Mouse (Mus musculus): ENCODE data around the gene Rnf103. TPM values are rescaled to one million over a fixed set of nuclear protein-coding genes. Genes with fewer than 3 reads are reported as not detected.
"Not testable (repeated sequence)": the region's sequence is repeated elsewhere in the genome, so short reads cannot be mapped to it uniquely, and the experiment has no call there.

Gene Rnf103
- total and polyA plus RNA-seq, 3 experiments: 4.2 to 7.0 (median 6.0) TPM

GRCm38 (mm10) chr6:71452792-71453191, 40.9 kb upstream of the Rnf103 start:
- Histone ChIP-seq H3K9ac (ENCODE audit: insufficient read depth, low read depth) (no peak overlapping the region), H3K79me2 (replicated peaks; ENCODE audit: control insufficient read depth, extremely low read depth, insufficient read depth, poor library complexity, severe bottlenecking) (no peaks in the 10 kb centered on the region), H3K9me3 (replicated peaks; ENCODE audit: low read length) (peaks cover 3% of the 10 kb centered on the region), H3K4me1 (ENCODE audit: control insufficient read depth in 1 of 2, insufficient read depth in 2 of 2) (peaks cover 0 to 13% of the 10 kb centered on the region in 2 experiments; a peak in 2 of 4 replicates), H3K4me3 (replicated peaks in 1 of 3; ENCODE audit: low read depth in 2 of 3, low read length in 2 of 3, poor library complexity in 1 of 3) (no peak overlapping the region), H3K4me2 (ENCODE audit: insufficient read depth, low read depth, poor library complexity, severe bottlenecking) (no peak overlapping the region), H3K36me3 (replicated peaks in 1 of 2; ENCODE audit: control insufficient read depth in 1 of 2, insufficient read depth in 1 of 2, low read length in 1 of 2) (no peaks in the 10 kb centered on the region), H3K27ac (ENCODE audit: insufficient read depth, low read depth) (no peak overlapping the region), H3K27me3 (replicated peaks) (no peaks in the 10 kb centered on the region)
- DNase-seq (ENCODE audit: extremely low read depth): no peak
- dilution Hi-C loops (cut with MboI; ENCODE audit: extremely low pct_ligation_motif_present, extremely low pct_unique_long_range_greater_than_20kb, low sequenced_read_pairs) (no loop called here), in situ Hi-C loops (cut with MboI; ENCODE audit: low pct_ligation_motif_present, low pct_unique_long_range_greater_than_20kb, low sequenced_read_pairs) (no loop called here)
- TF ChIP-seq USF2 (conservative IDR thresholded peaks at IDR 0.05; ENCODE audit: low read depth, low read length) (no peak), ETS1 (conservative IDR thresholded peaks at IDR 0.05; ENCODE audit: low read depth, low read length) (no peak), MAFK (IDR thresholded peaks at IDR 0.05; ENCODE audit: insufficient replicate concordance, low read length) (no peak), NRF1 (IDR thresholded peaks at IDR 0.05; ENCODE audit: low read depth, low read length) (no peak), ELF1 (IDR thresholded peaks at IDR 0.05; ENCODE audit: low read depth, low read length) (no peak)

- in situ Hi-C loops (cut with MboI; ENCODE audit: low pct_ligation_motif_present, low pct_unique_long_range_greater_than_20kb, low sequenced_read_pairs); H3K9ac ChIP-seq (ENCODE audit: insufficient read depth, low read depth); H3K4me2 ChIP-seq (ENCODE audit: insufficient read depth, low read depth, poor library complexity, severe bottlenecking); H3K27me3 ChIP-seq (replicated peaks); H3K27ac ChIP-seq (ENCODE audit: insufficient read depth, low read depth); H3K36me3 ChIP-seq (replicated peaks in 1 of 2; ENCODE audit: control insufficient read depth in 1 of 2, insufficient read depth in 1 of 2, low read length in 1 of 2); H3K79me2 ChIP-seq (replicated peaks; ENCODE audit: control insufficient read depth, extremely low read depth, insufficient read depth, poor library complexity, severe bottlenecking); dilution Hi-C loops (cut with MboI; ENCODE audit: extremely low pct_ligation_motif_present, extremely low pct_unique_long_range_greater_than_20kb, low sequenced_read_pairs); DNase-seq (ENCODE audit: extremely low read depth); H3K9me3 ChIP-seq (replicated peaks; ENCODE audit: low read length); H3K4me3 ChIP-seq (replicated peaks in 1 of 3; ENCODE audit: low read depth in 2 of 3, low read length in 2 of 3, poor library complexity in 1 of 3): not testable (repeated sequence)
- H3K4me1 ChIP-seq (ENCODE audit: control insufficient read depth in 1 of 2, insufficient read depth in 2 of 2): peaks cover 2 to 25% of the 10 kb centered on the region in 2 experiments; a peak in 3 of 4 replicates
Observed at GRCm38 (mm10) chr6:71453983-71454739, 39.5 kb upstream of the Rnf103 start.

GRCm38 (mm10) chr6:71457956-71458608, 35.6 kb upstream of the Rnf103 start:
- Histone ChIP-seq H3K27me3 (replicated peaks) (no peaks in the 10 kb centered on the region), H3K9me3 (replicated peaks; ENCODE audit: low read length) (peaks cover 7% of the 10 kb centered on the region), H3K27ac (ENCODE audit: insufficient read depth, low read depth) (no peak overlapping the region), H3K4me3 (replicated peaks in 1 of 3; ENCODE audit: low read depth in 2 of 3, low read length in 2 of 3, poor library complexity in 1 of 3) (no peak overlapping the region), H3K9ac (ENCODE audit: insufficient read depth, low read depth) (no peak overlapping the region), H3K4me1 (ENCODE audit: control insufficient read depth in 1 of 2, insufficient read depth in 2 of 2) (peaks cover 2 to 19% of the 10 kb centered on the region in 2 experiments; a peak in 3 of 4 replicates), H3K36me3 (replicated peaks in 1 of 2; ENCODE audit: control insufficient read depth in 1 of 2, insufficient read depth in 1 of 2, low read length in 1 of 2) (no peaks in the 10 kb centered on the region), H3K79me2 (replicated peaks; ENCODE audit: control insufficient read depth, extremely low read depth, insufficient read depth, poor library complexity, severe bottlenecking) (no peaks in the 10 kb centered on the region), H3K4me2 (ENCODE audit: insufficient read depth, low read depth, poor library complexity, severe bottlenecking) (no peak overlapping the region)
- no peak for DNase-seq (ENCODE audit: extremely low read depth)
- dilution Hi-C loops (cut with MboI; ENCODE audit: extremely low pct_ligation_motif_present, extremely low pct_unique_long_range_greater_than_20kb, low sequenced_read_pairs): no loop called here
- in situ Hi-C loops (cut with MboI; ENCODE audit: low pct_ligation_motif_present, low pct_unique_long_range_greater_than_20kb, low sequenced_read_pairs): no loop called here
- TF ChIP-seq SIN3A (IDR thresholded peaks at IDR 0.05; ENCODE audit: low read length) (no peak), POLR2AphosphoS2 (IDR thresholded peaks at IDR 0.05; ENCODE audit: low read depth, low read length) (no peak), MAZ (IDR thresholded peaks at IDR 0.05; ENCODE audit: low read depth, low read length) (no peak), POLR2A (IDR thresholded peaks at IDR 0.05; ENCODE audit: low read depth, low read length) (no peak), MAFK (IDR thresholded peaks at IDR 0.05; ENCODE audit: insufficient replicate concordance, low read length) (no peak), ELF1 (IDR thresholded peaks at IDR 0.05; ENCODE audit: low read depth, low read length) (no peak), ZNF384 (IDR thresholded peaks at IDR 0.05; ENCODE audit: low read depth, low read length) (peak; percentile 73), USF2 (conservative IDR thresholded peaks at IDR 0.05; ENCODE audit: low read depth, low read length) (no peak)

Measured in CH12.LX (cell line).